Mouse (Mus musculus): ENCODE data around the gene Bbs2.

- TF ChIP-seq CTCF (IDR thresholded peaks at IDR 0.05; ENCODE audit: borderline replicate concordance, insufficient read depth, low read depth, low read length), result no peak
- no peak for TF ChIP-seq POLR2A (IDR thresholded peaks at IDR 0.05; ENCODE audit: borderline replicate concordance, insufficient read depth, low read length)
Observed at GRCm38 (mm10) chr8:94127711-94128110, 29.0 kb upstream of the Bbs2 start.
